Mouse (Mus musculus) hindbrain, postnatal 0 days (tissue): Measurements from ENCODE around the gene A630095N17Rik. TPM values are rescaled to one million over a fixed set of nuclear protein-coding genes. Genes with fewer than 3 reads are reported as not detected.

Experiments
- ATAC-seq: fragments of 200-750 bp; cut with Nextera tagmentation; 2 replicates; pipeline ENCODE4 v1.8.0; 2017; ENCODE audit warnings: mild to moderate bottlenecking, moderate TSS enrichment, moderate library complexity
- DNase-seq: peaks from one replicate; pipeline ENCODE4 v3.0.0-alpha.2; 2015; ENCODE audit warnings: low spot score
- H3K27ac ChIP-seq: fragments of 300-500 bp; sonication (generic); 2 replicates; pipeline ENCODE4 v1.5.1; 2014; ENCODE audit warnings: mild to moderate bottlenecking
- H3K27me3 ChIP-seq: fragments of 300-500 bp; sonication (generic); 2 replicates; pipeline ENCODE4 v1.6.1; 2014; ENCODE audit warnings: low read length, mixed read lengths; ENCODE audit not compliant: insufficient read depth
- H3K36me3 ChIP-seq: fragments of 300-500 bp; sonication (generic); 2 replicates; pipeline ENCODE4 v1.6.1; 2014; ENCODE audit warnings: low read length, mixed read lengths; ENCODE audit not compliant: insufficient read depth
- H3K4me1 ChIP-seq: fragments of 300-500 bp; sonication (generic); 2 replicates; pipeline ENCODE4 v1.6.1; 2014; ENCODE audit warnings: antibody characterized with exemption, low read length, mixed read lengths; ENCODE audit not compliant: insufficient read depth
- H3K4me2 ChIP-seq: fragments of 300-500 bp; sonication (generic); 2 replicates; pipeline ENCODE4 v1.6.1; 2014; ENCODE audit warnings: low read depth, mild to moderate bottlenecking, low read length, moderate library complexity, mixed read lengths
- H3K4me3 ChIP-seq: fragments of 300-500 bp; sonication (generic); 2 replicates; pipeline ENCODE4 v1.5.1; 2014; ENCODE audit warnings: low read length
- H3K9ac ChIP-seq: fragments of 300-500 bp; sonication (generic); replicated peaks from 2 replicates; pipeline ENCODE4 v1.6.1; 2014; ENCODE audit warnings: mild to moderate bottlenecking, low read length, moderate library complexity, mixed read lengths
- H3K9me3 ChIP-seq: fragments of 300-500 bp; sonication (generic); 2 replicates; pipeline ENCODE4 v1.6.1; 2016; ENCODE audit warnings: low read length, mixed read lengths
- CTCF ChIP-seq: IDR thresholded peaks from 2 replicates; pipeline ENCODE4 v1.5.1; 2016; ENCODE audit warnings: antibody characterized with exemption, control low read depth, low read depth
- WGBS: fragments of 180-500 bp; shearing (Covaris S2); extraction: QIAGEN DNeasy Blood & Tissue Kit; methylation state at CpG from one replicate; pipeline ENCODE4 v1.1.7; 2014; 5-methylcytosine and 5-hydroxymethylcytosine counted together
- polyA plus RNA-seq: library from polyadenylated mRNA; unstranded; fragments of >200 nt; fragmentation: Nextera tagmentation; extraction: Ambion mirVana; gene quantifications from 2 replicates; pipeline ENCODE4 v1.2.1, GENCODE M21; 2015
- total RNA-seq: library from RNA; depleted of rRNA; stranded (reverse); fragments of >200 nt; gene quantifications from 2 replicates; pipeline ENCODE4 v1.2.3, GENCODE M21; 2014

A630095N17Rik gene
- total and polyA plus RNA-seq, 2 experiments from 2014 or later = 0.31 TPM; not detected in 1

GRCm38 (mm10) chr1:75210136-75211087 lies 21.5 kb downstream of the A630095N17Rik start, which contains the start of the genes Glb1l and Stk16:
Glb1l (minus strand) TSS chr1:75210813.
Stk16 (plus strand) TSS chr1:75210838.
- DNase-seq = peak; percentile 98
- peak within 1 kb of the TSS; percentile 88 for H3K4me2 ChIP-seq
- peak; percentile 93 for ATAC-seq
- no peaks in the 10 kb centered on the region for H3K9me3 ChIP-seq
- peaks cover 23% of the 10 kb centered on the region for H3K36me3 ChIP-seq
- WGBS = 4% methylated on average over 42 of the region's 42 CpGs
- peak within 1 kb of the TSS; percentile 90 for H3K4me3 ChIP-seq
- no peaks in the 10 kb centered on the region for H3K27me3 ChIP-seq
- H3K27ac ChIP-seq = peak within 1 kb of the TSS; percentile 65; the same call in 1 of the 2 replicates
- peak within 1 kb of the TSS; percentile 83 for H3K9ac ChIP-seq
- no peak for TF ChIP-seq CTCF
- H3K4me1 ChIP-seq = peaks cover 20% of the 10 kb centered on the region

DNA sequence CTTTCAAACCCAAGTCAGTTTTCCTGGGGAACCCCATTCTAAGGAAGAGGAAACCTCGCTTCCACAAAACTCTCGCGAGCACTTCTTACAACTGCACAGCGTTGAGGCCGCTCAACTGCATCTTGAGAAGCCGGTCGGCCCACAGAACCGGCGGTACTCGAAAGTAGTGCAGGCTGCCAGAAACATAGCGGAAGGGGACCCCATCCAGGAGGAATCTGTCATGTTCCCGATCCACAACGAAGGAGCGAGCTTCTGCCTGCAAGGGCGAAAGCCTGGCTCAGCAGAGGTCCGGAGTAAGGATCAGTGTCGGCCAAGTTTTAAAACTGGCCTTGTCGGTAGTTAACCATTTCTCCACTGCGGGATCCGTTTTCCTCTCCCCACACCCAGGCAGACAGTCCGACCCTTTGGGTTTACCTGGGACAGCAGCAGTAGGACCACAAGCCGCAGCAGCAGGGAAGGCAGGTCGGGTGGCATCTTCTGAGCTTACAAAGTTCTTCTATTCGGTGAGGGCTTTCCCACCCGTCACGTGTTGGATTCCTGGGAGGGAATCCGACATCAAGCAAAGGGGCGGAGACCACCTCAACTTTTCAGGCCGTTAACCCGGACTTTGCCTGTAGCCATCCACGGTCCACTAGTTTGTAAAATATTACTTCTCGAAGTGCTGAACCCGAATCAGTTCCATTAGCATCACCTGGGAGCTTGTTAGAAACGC lies 22.8 kb downstream of the A630095N17Rik start:
- peaks cover 16% of the 10 kb centered on the region for H3K36me3 ChIP-seq
- H3K4me3 ChIP-seq = peak overlapping the region; percentile 34
- peaks cover 20% of the 10 kb centered on the region for H3K4me1 ChIP-seq
- H3K9me3 ChIP-seq = no peaks in the 10 kb centered on the region
- DNase-seq (peak; percentile 34), ATAC-seq (no peak)
- H3K9ac ChIP-seq = peak overlapping the region; percentile 33
- H3K27ac ChIP-seq = peak overlapping the region; percentile 45; the same call in 1 of the 2 replicates
- 13% methylated on average over 34 of the region's 34 CpGs for WGBS
- peak overlapping the region; percentile 52 for H3K4me2 ChIP-seq
- no peak for TF ChIP-seq CTCF
- no peaks in the 10 kb centered on the region for H3K27me3 ChIP-seq

GRCm38 (mm10) chr1:75201236-75201635 lies 30.7 kb downstream of the A630095N17Rik start:
- no peak overlapping the region for H3K9ac ChIP-seq

GRCm38 (mm10) chr1:75192452-75192851 lies 39.5 kb downstream of the A630095N17Rik start:
- Histone ChIP-seq H3K27me3 (no peaks in the 10 kb centered on the region), H3K36me3 (peaks cover 26% of the 10 kb centered on the region; the same call in 1 of the 2 replicates), H3K4me3 (peak overlapping the region; percentile 84), H3K9me3 (no peaks in the 10 kb centered on the region), H3K4me2 (peak overlapping the region; percentile 99), H3K4me1 (peaks cover 12% of the 10 kb centered on the region), H3K9ac (peak overlapping the region; percentile 95), H3K27ac (peak overlapping the region; percentile 86)
- WGBS = under 1% methylated on average over 19 of the region's 19 CpGs
- ATAC-seq (no peak), DNase-seq (peak; percentile 25)
- TF ChIP-seq CTCF = no peak

More at GRCm38 (mm10) chr1:75201236-75201635, 30.7 kb downstream of the A630095N17Rik start:
- Histone ChIP-seq H3K4me1 (no peaks in the 10 kb centered on the region), H3K27ac (no peak overlapping the region), H3K27me3 (no peaks in the 10 kb centered on the region), H3K4me2 (no peak overlapping the region), H3K9me3 (no peaks in the 10 kb centered on the region), H3K36me3 (peaks cover 34% of the 10 kb centered on the region), H3K4me3 (no peak overlapping the region)
- ATAC-seq (no peak), DNase-seq (no peak)
- TF ChIP-seq CTCF = no peak
- 91% methylated on average over 1 of the region's 1 CpGs for WGBS

- TF ChIP-seq CTCF = no peak
- no peaks in the 10 kb centered on the region for H3K27me3 ChIP-seq
- H3K36me3 ChIP-seq = peaks cover 26% of the 10 kb centered on the region; the same call in 1 of the 2 replicates
- WGBS = under 1% methylated on average over 56 of the region's 56 CpGs
- H3K9me3 ChIP-seq = no peaks in the 10 kb centered on the region
- ATAC-seq (peak; percentile 99), DNase-seq (peak; percentile 97)
- peaks cover 12% of the 10 kb centered on the region for H3K4me1 ChIP-seq
- peak within 1 kb of the TSS; percentile 96 for H3K27ac ChIP-seq
- peak within 1 kb of the TSS; percentile 99 for H3K4me2 ChIP-seq
- H3K9ac ChIP-seq = peak within 1 kb of the TSS; percentile 95
- H3K4me3 ChIP-seq = peak within 1 kb of the TSS; percentile 84
These were observed 40.1 kb downstream of the A630095N17Rik start, which contains the start of the genes Ankzf1 and Atg9a for GRCm38 (mm10) chr1:75191622-75192402. Ankzf1 (plus strand) TSS chr1:75192151. Atg9a (minus strand) TSS chr1:75192196.

DNA sequence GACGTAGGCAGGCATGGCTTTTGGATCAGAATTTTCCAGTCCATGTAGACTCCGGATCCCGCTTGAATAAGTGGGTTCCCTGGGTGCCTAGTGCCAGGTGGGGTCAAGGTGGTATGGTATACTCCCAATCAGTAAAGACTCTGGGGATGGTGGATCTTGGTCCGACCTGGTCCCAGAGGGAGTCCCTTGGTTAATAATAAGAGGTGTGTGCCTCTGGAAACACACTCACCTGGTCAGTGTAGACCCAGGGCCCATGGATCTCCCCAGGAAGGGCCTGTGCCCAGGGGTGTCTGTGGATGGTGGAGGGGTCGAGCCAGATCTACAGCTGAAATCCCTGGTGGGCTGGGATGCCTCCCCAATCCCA lies 40.7 kb downstream of the A630095N17Rik start:
- no peak for ATAC-seq
- no peaks in the 10 kb centered on the region for H3K27me3 ChIP-seq
- peaks cover 27% of the 10 kb centered on the region; the same call in 1 of the 2 replicates for H3K36me3 ChIP-seq
- TF ChIP-seq CTCF = no peak
- WGBS = 44% methylated on average over 5 of the region's 5 CpGs
- H3K4me2 ChIP-seq = peak overlapping the region; percentile 99
- no peak for DNase-seq
- peak overlapping the region; percentile 84 for H3K4me3 ChIP-seq
- peaks cover 12% of the 10 kb centered on the region for H3K4me1 ChIP-seq
- no peaks in the 10 kb centered on the region for H3K9me3 ChIP-seq
- H3K9ac ChIP-seq = peak overlapping the region; percentile 95
- H3K27ac ChIP-seq = peak overlapping the region; percentile 96
